In the genomic region with DNA sequence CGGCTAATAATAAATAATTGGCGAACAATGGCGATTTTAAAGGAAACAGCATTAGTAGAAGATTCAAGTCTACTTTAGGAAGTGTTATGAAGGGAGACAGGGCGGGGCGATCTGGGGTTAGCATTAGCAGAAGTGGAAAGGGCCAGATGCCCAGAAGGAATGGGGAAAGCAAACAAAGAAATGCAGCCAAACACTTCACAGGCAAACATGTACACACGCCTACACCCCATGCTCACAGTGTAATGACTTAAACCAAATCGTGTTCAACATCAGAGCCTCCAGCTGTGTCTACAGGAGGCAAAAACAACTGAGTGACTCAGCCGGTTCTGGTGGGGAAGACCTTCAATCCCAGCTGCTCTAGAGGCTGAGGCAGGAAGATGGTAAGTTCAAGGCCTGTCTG, we compare ENCODE assay signal across 15 mouse cellular contexts.
"Had no signal": no experiment of that assay in that cellular context is flagged by ENCODE, and none has a peak within 500 bp of the region (broad histone marks: within the 10 kb centered on the region; RNA-seq: fewer than 3 reads in every experiment).

No protein-coding gene starts in this region.

- DNase-seq: kidney, adult 2 months; kidney, postnatal 14 days; layer of hippocampus, postnatal 36 days; midbrain, embryonic 14.5 days; right cerebral cortex, postnatal 4 days; spleen, adult 18-20 months; thymus, postnatal 36 days had no signal

- H3K4me3 ChIP-seq: intestine, embryonic 15.5 days; kidney, embryonic 15.5 days; limb, embryonic 15.5 days; liver, embryonic 12.5 days; midbrain, embryonic 10.5 days; myocyte; neural tube, embryonic 15.5 days; stomach, embryonic 15.5 days had no signal

- ATAC-seq: intestine, embryonic 15.5 days; liver, embryonic 12.5 days had no signal

- H3K4me1 ChIP-seq: intestine, embryonic 15.5 days; kidney, embryonic 15.5 days; liver, embryonic 12.5 days; midbrain, embryonic 10.5 days; neural tube, embryonic 15.5 days; stomach, embryonic 15.5 days had no signal
